Mouse (Mus musculus): ENCODE results near the gene Pla2g4b. TPM values are rescaled to one million over a fixed set of nuclear protein-coding genes. Genes with fewer than 3 reads are reported as not detected.
A peak's percentile ranks its signal among the peaks of the same experiment; 100 is the strongest.

Gene Pla2g4b
- polyA plus RNA-seq, 1 experiment = 12.9 TPM

DNA sequence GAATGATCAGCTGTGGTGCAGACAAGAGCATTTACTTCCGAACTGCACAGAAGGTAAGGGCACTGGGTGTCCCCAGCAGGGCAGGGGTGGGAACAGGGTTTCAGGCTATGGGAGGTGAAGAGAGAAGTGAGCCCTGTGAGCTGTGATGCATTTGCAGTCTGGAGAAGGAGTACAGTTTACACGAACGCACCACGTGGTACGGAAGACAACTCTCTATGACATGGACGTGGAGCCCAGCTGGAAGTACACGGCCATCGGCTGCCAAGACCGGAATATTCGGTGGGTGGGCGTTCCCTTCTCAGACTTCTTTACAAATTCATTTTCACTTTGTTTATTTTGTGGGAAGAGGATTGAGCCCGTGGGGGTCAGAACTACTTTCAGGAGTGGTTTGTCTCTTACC is 15.6 kb upstream of the Pla2g4b start:
- no peak for DNase-seq
- Histone ChIP-seq H3K4me3 (replicated peaks; ENCODE audit: insufficient read depth, low read depth, low read length) (no peak overlapping the region), H3K4me1 (ENCODE audit: control insufficient read depth, insufficient read depth, low read length) (peaks cover 5% of the 10 kb centered on the region; the same call in 1 of the 2 replicates), H3K27ac (ENCODE audit: insufficient read depth, low read length) (no peak overlapping the region), H3K27me3 (ENCODE audit: control insufficient read depth, insufficient read depth, low read length) (no peaks in the 10 kb centered on the region)
- TF ChIP-seq CTCF (IDR thresholded peaks at IDR 0.05; ENCODE audit: borderline replicate concordance, insufficient read depth, low read depth, low read length) = no peak
- TF ChIP-seq POLR2A (IDR thresholded peaks at IDR 0.05; ENCODE audit: borderline replicate concordance, insufficient read depth, low read length) = no peak
- 80% methylated on average over 12 of the region's 12 CpGs for WGBS

DNA sequence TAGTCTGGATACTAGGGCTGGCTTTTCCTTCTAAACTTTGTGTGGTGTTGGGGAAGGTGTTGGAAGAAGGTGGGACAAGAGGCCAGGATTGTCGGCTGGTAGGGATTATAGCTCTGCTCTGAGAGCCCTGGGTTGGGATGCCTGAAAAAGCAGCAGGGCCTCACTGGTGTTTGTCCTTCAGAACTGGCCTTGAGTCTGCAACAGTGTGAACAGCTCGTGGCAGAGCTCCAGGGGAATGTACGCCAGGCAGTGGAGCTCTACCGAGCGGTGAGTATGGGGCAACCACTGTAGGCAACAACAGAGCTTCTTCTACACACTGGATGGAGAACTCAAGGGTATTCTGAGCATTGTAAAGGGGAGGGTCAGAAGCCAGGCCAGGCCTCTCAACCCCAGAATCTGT is 8.9 kb upstream of the Pla2g4b start:
- Histone ChIP-seq H3K27me3 (ENCODE audit: control insufficient read depth, insufficient read depth, low read length) (no peaks in the 10 kb centered on the region), H3K4me3 (replicated peaks; ENCODE audit: insufficient read depth, low read depth, low read length) (no peak overlapping the region), H3K4me1 (ENCODE audit: control insufficient read depth, insufficient read depth, low read length) (peaks cover 8% of the 10 kb centered on the region; the same call in 1 of the 2 replicates), H3K27ac (ENCODE audit: insufficient read depth, low read length) (no peak overlapping the region)
- WGBS = 66% methylated on average over 5 of the region's 5 CpGs
- no peak for DNase-seq
- no peak for TF ChIP-seq CTCF (IDR thresholded peaks at IDR 0.05; ENCODE audit: borderline replicate concordance, insufficient read depth, low read depth, low read length)
- TF ChIP-seq POLR2A (IDR thresholded peaks at IDR 0.05; ENCODE audit: borderline replicate concordance, insufficient read depth, low read length) = no peak

DNA sequence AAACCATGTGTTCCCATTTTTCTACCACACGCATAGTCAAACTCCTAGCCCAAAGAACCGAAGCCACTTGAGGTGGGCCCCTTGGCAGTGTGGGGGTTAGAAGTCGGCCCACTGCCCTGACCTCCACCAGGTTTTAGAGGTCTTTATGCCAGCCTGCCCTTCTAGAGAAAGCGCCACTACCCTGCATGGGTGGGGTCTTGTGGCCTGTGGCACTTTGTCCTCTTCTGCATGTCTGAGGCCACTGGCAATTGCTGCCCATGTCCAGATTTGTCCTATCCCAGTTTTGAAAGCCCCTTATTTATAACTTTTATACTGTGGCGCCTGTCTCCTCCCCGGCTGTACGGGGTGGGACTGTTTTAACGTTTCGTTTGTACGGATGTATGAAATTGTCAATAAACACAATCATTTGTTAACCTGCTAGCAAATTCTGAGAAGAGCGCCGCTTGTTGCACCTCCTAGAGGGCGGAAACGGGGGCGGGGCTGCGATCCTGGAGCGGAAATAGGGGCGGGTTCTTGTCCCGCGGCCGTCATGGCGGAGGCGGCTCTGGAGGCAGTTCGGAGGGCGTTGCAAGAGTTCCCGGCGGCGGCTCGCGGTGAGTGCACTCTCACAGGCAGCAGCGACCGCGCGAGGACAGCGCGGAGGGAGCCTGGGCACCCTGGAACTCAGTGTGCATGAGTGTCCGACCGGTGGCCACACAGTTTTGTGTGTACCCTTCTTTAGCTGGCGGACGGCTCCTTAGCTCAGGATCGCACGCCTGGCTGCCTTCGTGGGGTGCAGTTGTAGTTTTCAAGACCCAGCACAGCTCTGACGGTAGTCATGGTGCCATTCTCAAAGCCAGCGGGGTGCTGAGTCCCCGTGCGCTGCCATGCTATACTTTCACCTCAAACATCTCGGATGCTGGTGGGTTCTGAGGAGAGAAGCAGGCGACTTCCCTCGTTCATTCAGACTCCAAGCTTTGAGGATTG is 6.0 kb upstream of the Pla2g4b start, which contains the start of the genes Jmjd7 and Gm28042:
Gene Jmjd7, plus strand, starts transcription at position 500 of the 966 bp plus-strand sequence.
Gene Gm28042, plus strand, starts transcription at position 510 of the 966 bp plus-strand sequence.
- TF ChIP-seq CTCF (IDR thresholded peaks at IDR 0.05; ENCODE audit: borderline replicate concordance, insufficient read depth, low read depth, low read length) = no peak
- peak; percentile 73 for TF ChIP-seq POLR2A (IDR thresholded peaks at IDR 0.05; ENCODE audit: borderline replicate concordance, insufficient read depth, low read length)
- WGBS = 5% methylated on average over 50 of the region's 50 CpGs
- peak within 1 kb of the TSS; percentile 75 for H3K4me3 ChIP-seq (replicated peaks; ENCODE audit: insufficient read depth, low read depth, low read length)
- DNase-seq = peak; percentile 89 to 90
- H3K27ac ChIP-seq (ENCODE audit: insufficient read depth, low read length) = peak within 1 kb of the TSS; percentile 83
- H3K27me3 ChIP-seq (ENCODE audit: control insufficient read depth, insufficient read depth, low read length) = no peaks in the 10 kb centered on the region
- peaks cover 8% of the 10 kb centered on the region; the same call in 1 of the 2 replicates for H3K4me1 ChIP-seq (ENCODE audit: control insufficient read depth, insufficient read depth, low read length)

DNA sequence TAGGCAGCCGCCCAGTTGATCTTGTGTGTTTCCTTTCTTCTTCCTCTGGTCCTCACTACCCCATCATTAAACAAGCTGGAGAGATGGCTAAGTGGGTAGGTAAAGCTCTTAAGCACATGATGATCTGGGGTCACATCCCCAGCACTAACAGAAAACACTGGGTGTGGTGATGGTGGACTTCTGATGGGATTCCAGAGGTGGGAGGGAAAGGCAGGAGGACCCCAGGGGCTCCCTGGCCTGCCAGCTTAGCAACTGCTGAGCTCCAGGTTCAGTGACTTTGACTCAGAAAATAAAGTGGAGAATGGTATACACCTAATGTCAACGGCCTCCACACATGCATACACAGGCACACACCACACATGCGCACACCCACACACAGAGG is 5.3 kb upstream of the Pla2g4b start:
- no peak for DNase-seq
- no peaks in the 10 kb centered on the region for H3K27me3 ChIP-seq (ENCODE audit: control insufficient read depth, insufficient read depth, low read length)
- H3K4me1 ChIP-seq (ENCODE audit: control insufficient read depth, insufficient read depth, low read length) = peaks cover 8% of the 10 kb centered on the region; the same call in 1 of the 2 replicates
- 36% methylated on average over 3 of the region's 3 CpGs for WGBS
- TF ChIP-seq CTCF (IDR thresholded peaks at IDR 0.05; ENCODE audit: borderline replicate concordance, insufficient read depth, low read depth, low read length) (no peak), POLR2A (IDR thresholded peaks at IDR 0.05; ENCODE audit: borderline replicate concordance, insufficient read depth, low read length) (no peak)
- H3K27ac ChIP-seq (ENCODE audit: insufficient read depth, low read length) = 0 out of 2 replicates have a peak overlapping the region, but pooled peaks have one; percentile 18
- H3K4me3 ChIP-seq (replicated peaks; ENCODE audit: insufficient read depth, low read depth, low read length) = peak overlapping the region; percentile 75

DNA sequence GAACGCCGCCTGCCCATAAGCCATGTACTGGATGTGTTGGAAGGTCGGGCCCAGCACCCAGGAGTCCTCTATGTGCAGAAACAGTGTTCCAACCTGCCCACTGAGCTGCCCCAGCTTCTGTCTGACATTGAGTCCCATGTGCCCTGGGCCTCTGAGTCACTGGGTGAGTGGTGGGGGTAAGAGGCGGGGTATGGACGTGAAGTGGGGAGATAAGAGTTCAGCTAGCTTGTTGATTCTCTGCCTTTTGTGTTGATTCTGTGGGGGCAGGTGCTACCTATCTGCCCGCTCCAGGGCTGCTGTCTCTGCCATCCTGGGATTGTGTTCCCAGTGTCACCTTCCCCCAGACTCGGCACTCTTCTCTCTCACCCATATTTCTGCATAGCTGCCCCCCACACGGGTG is 2.8 kb upstream of the Pla2g4b start:
- Histone ChIP-seq H3K4me1 (ENCODE audit: control insufficient read depth, insufficient read depth, low read length) (peaks cover 19% of the 10 kb centered on the region), H3K27me3 (ENCODE audit: control insufficient read depth, insufficient read depth, low read length) (no peaks in the 10 kb centered on the region), H3K4me3 (replicated peaks; ENCODE audit: insufficient read depth, low read depth, low read length) (no peak overlapping the region), H3K27ac (ENCODE audit: insufficient read depth, low read length) (no peak overlapping the region)
- TF ChIP-seq POLR2A (IDR thresholded peaks at IDR 0.05; ENCODE audit: borderline replicate concordance, insufficient read depth, low read length) (no peak), CTCF (IDR thresholded peaks at IDR 0.05; ENCODE audit: borderline replicate concordance, insufficient read depth, low read depth, low read length) (no peak)
- no peak for DNase-seq
- 96% methylated on average over 8 of the region's 8 CpGs for WGBS

DNA sequence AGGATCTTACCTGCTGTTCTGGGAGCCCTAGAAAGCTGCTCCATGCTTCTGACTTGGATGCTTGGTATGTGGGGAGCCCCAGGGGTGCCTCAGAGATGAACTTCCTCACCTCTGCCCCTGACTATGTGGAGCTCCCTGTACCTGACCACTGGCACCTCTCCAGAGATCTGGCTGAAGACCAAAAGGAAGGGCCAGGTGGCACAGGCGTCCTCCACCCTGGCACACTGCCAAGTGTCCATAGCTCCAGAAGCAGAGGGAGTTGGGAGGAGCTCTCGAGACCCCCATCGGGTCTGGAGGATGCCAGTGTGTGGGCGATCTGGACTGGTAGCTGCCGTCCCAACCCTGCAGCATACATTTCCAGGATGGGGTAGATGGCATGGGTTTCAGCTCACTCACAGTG is 509 bp downstream of the Pla2g4b start:
- Histone ChIP-seq H3K4me1 (ENCODE audit: control insufficient read depth, insufficient read depth, low read length) (peaks cover 11% of the 10 kb centered on the region), H3K27ac (ENCODE audit: insufficient read depth, low read length) (no peak overlapping the region), H3K27me3 (ENCODE audit: control insufficient read depth, insufficient read depth, low read length) (no peaks in the 10 kb centered on the region), H3K4me3 (replicated peaks; ENCODE audit: insufficient read depth, low read depth, low read length) (no peak overlapping the region)
- no peak for TF ChIP-seq CTCF (IDR thresholded peaks at IDR 0.05; ENCODE audit: borderline replicate concordance, insufficient read depth, low read depth, low read length)
- no peak for TF ChIP-seq POLR2A (IDR thresholded peaks at IDR 0.05; ENCODE audit: borderline replicate concordance, insufficient read depth, low read length)
- 16% methylated on average over 5 of the region's 5 CpGs for WGBS
- DNase-seq = peak; percentile 62 to 66

DNA sequence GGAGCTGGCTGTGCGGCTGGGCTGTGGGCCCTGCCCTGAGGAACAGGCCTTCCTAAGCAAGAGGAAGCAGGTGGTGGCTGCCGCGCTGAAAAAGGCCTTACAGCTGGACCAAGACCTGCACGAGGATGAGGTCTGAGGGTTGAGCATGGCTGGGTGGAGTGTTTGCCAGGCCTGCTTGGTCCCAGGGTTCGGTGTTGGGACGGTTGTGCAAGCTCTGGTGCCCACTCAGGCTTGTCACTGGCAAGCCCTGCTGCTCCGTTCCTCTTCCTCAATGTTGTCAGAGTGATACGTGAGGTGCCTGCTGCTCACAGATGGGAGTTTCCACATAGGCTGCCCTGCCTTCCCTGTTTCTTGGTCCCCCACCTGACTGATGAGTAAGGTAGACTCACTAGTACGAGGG is 4.5 kb downstream of the Pla2g4b start:
- WGBS = 89% methylated on average over 9 of the region's 9 CpGs
- Histone ChIP-seq H3K4me3 (replicated peaks; ENCODE audit: insufficient read depth, low read depth, low read length) (no peak overlapping the region), H3K27ac (ENCODE audit: insufficient read depth, low read length) (no peak overlapping the region), H3K27me3 (ENCODE audit: control insufficient read depth, insufficient read depth, low read length) (no peaks in the 10 kb centered on the region), H3K4me1 (ENCODE audit: control insufficient read depth, insufficient read depth, low read length) (peaks cover 22% of the 10 kb centered on the region)
- DNase-seq = no peak
- TF ChIP-seq POLR2A (IDR thresholded peaks at IDR 0.05; ENCODE audit: borderline replicate concordance, insufficient read depth, low read length) = no peak
- no peak for TF ChIP-seq CTCF (IDR thresholded peaks at IDR 0.05; ENCODE audit: borderline replicate concordance, insufficient read depth, low read depth, low read length)
